Mouse (Mus musculus) heart, embryonic 16.5 days (tissue): Measurements from ENCODE around the gene Ghsr. TPM values are rescaled to one million over a fixed set of nuclear protein-coding genes. Genes with fewer than 3 reads are reported as not detected.

ENCODE experiments used
- ATAC-seq: fragments of 200-750 bp; cut with Nextera tagmentation; replicated peaks from 2 replicates; pipeline ENCODE4 v1.8.0; 2017; ENCODE audit warnings: moderate number of reproducible peaks; ENCODE audit not compliant: insufficient read depth, low FRiP score; ENCODE audit errors: extremely low read depth
- H3K27ac ChIP-seq: fragments of 300-500 bp; sonication (generic); 2 replicates; pipeline ENCODE4 v1.5.1; 2014; ENCODE audit warnings: mild to moderate bottlenecking, low read length, control low read depth, moderate library complexity
- H3K27me3 ChIP-seq: fragments of 300-500 bp; sonication (generic); 2 replicates; pipeline ENCODE4 v1.6.1; 2014; ENCODE audit warnings: low read length, mixed read lengths; ENCODE audit not compliant: control insufficient read depth, insufficient read depth
- H3K36me3 ChIP-seq: fragments of 300-500 bp; sonication (generic); 2 replicates; pipeline ENCODE4 v1.6.1; 2014; ENCODE audit not compliant: control insufficient read depth, insufficient read depth
- H3K4me1 ChIP-seq: fragments of 300-500 bp; sonication (generic); 2 replicates; pipeline ENCODE4 v1.6.1; 2014; ENCODE audit warnings: low read length, mixed read lengths; ENCODE audit not compliant: control insufficient read depth, insufficient read depth
- H3K4me2 ChIP-seq: fragments of 300-500 bp; sonication (generic); 2 replicates; pipeline ENCODE4 v1.6.1; 2014; ENCODE audit warnings: low read depth, mild to moderate bottlenecking, control low read depth, low read length
- H3K4me3 ChIP-seq: fragments of 300-500 bp; sonication (generic); 2 replicates; pipeline ENCODE4 v1.5.1; 2014; ENCODE audit warnings: mild to moderate bottlenecking, control low read depth, low read length
- H3K9ac ChIP-seq: fragments of 300-500 bp; sonication (generic); 2 replicates; pipeline ENCODE4 v1.6.1; 2014; ENCODE audit warnings: low read length, control low read depth
- H3K9me3 ChIP-seq: fragments of 300-500 bp; sonication (generic); replicated peaks from 2 replicates; pipeline ENCODE4 v1.6.1; 2016; ENCODE audit warnings: low read length; ENCODE audit not compliant: control insufficient read depth
- WGBS: fragments of 180-500 bp; shearing (Covaris S2); extraction: QIAGEN DNeasy Blood & Tissue Kit; methylation state at CpG from one replicate; pipeline ENCODE4 v1.1.7; 2014; 5-methylcytosine and 5-hydroxymethylcytosine counted together
- polyA plus RNA-seq: library from polyadenylated mRNA; unstranded; fragments of >200 nt; fragmentation: Nextera tagmentation; extraction: Ambion mirVana; gene quantifications from 2 replicates; pipeline ENCODE4 v1.2.1, GENCODE M21; 2015

Gene Ghsr
- not detected in 2 replicates for polyA plus RNA-seq

DNA sequence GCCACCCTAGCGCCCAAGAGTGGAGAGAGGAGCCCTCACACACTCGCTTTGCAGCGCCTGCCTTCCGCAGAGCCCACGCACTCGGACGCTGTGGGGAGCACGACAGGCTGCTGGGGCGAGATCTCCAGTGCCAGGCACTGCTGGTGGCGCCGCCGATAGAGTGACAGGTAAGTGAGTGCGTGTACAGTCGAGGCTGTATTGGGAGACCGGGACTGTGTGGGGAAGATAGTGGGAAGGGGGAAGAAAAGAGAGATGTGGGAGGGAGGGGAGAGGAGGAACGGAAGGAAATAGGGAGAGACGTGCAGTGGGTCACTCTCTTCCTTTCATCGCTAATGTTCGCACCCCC, at the start of gene Ghsr:
Gene Ghsr, plus strand, starts transcription at position 76 of the 346 bp plus-strand sequence.
- Histone ChIP-seq H3K4me3 (peak within 1 kb of the TSS; percentile 18; the same call in 1 of the 2 replicates), H3K27ac (no peak within 1 kb of the TSS), H3K4me2 (peak within 1 kb of the TSS; percentile 40; the same call in 1 of the 2 replicates), H3K27me3 (peaks cover 52% of the 10 kb centered on the region), H3K36me3 (no peaks in the 10 kb centered on the region), H3K9me3 (no peaks in the 10 kb centered on the region), H3K4me1 (peaks cover 4% of the 10 kb centered on the region), H3K9ac (no peak within 1 kb of the TSS)
- 3% methylated on average over 19 of the region's 19 CpGs for WGBS
- ATAC-seq = no peak

DNA sequence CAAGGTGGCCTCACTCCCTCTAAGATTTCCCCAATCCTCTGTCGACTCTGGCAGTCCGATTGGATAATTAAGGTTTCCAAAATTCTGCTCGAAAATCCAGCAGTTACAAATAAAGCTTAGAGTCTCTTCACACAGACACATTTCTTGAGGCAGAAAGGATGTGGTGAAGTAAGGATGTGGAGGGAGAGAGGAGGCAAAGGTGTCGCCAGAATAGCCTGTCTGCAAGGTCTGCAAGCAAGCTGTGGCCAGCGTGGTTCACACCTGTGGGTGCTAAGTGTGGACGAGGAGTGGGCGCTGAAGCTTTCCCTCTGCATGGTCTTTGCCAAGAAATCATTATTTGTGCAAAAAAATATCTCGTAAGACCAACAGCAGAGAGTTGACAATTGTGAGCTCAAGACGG, 48.6 kb upstream of the Ghsr start:
- 67% methylated on average over 9 of the region's 9 CpGs for WGBS
- Histone ChIP-seq H3K9ac (no peak overlapping the region), H3K4me3 (no peak overlapping the region), H3K4me2 (no peak overlapping the region), H3K4me1 (no peaks in the 10 kb centered on the region), H3K27me3 (no peaks in the 10 kb centered on the region), H3K36me3 (no peaks in the 10 kb centered on the region), H3K27ac (no peak overlapping the region), H3K9me3 (no peaks in the 10 kb centered on the region)
- no peak for ATAC-seq

- H3K9me3 ChIP-seq = no peaks in the 10 kb centered on the region
- H3K4me1 ChIP-seq = no peaks in the 10 kb centered on the region
- H3K4me3 ChIP-seq = no peak overlapping the region
- no peaks in the 10 kb centered on the region for H3K36me3 ChIP-seq
- H3K4me2 ChIP-seq = no peak overlapping the region
- WGBS = 50% methylated on average over 5 of the region's 5 CpGs
- H3K9ac ChIP-seq = no peak overlapping the region
- no peak overlapping the region for H3K27ac ChIP-seq
- no peaks in the 10 kb centered on the region for H3K27me3 ChIP-seq
- no peak for ATAC-seq
Observed at GRCm38 (mm10) chr3:27323551-27323950, 47.6 kb upstream of the Ghsr start.

DNA sequence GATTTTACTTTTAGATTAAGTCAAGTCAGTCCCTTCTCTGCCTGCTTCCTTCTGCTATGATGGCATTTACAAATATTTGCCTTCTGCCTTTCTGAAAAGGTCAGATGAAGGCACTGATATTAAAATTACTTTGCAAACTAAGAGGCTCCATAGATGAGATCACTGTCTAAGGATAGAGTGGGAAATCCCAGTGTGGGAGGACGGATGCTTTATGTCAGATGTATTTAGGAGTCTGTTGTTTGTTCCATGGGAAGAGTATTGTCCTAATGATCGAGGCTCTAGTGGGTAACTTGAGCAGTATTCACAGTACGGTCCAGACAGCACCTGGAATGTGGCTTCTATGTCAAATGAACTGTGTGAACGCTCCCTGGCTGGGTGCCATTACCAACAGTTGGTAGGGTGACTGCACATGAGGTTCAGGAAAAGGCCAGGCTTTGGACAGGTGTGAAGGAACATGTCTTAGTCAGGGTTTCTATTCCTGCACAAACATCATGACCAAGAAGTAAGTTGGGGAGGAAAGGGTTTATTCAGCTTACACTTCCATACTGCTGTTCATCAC, 44.4 kb upstream of the Ghsr start:
- Histone ChIP-seq H3K4me1 (no peaks in the 10 kb centered on the region), H3K4me2 (no peak overlapping the region), H3K27ac (no peak overlapping the region), H3K36me3 (no peaks in the 10 kb centered on the region), H3K4me3 (no peak overlapping the region), H3K27me3 (no peaks in the 10 kb centered on the region), H3K9ac (no peak overlapping the region), H3K9me3 (no peaks in the 10 kb centered on the region)
- no peak for ATAC-seq
- WGBS = 62% methylated on average over 4 of the region's 4 CpGs

DNA sequence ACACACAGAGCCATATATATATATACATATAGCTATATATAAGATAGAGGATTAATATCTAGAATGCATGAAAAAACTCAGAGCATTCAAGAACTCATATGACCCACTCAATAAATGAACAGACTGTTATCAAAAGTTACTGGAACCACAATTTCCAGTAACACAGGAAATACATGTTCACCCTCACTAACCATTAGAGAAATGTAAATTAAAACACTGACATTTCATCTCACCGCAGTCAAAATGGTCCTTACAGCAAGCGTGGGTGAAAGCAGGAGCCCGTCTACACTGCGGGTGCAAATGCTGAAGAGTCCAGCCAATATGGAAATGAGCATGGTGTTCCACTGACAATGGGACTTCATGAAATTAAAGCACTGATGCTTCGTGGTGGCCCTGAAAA, 40.4 kb upstream of the Ghsr start:
- no peak overlapping the region for H3K9ac ChIP-seq
- no peaks in the 10 kb centered on the region for H3K9me3 ChIP-seq
- H3K4me2 ChIP-seq = no peak overlapping the region
- ATAC-seq = no peak
- no peaks in the 10 kb centered on the region for H3K4me1 ChIP-seq
- H3K27ac ChIP-seq = no peak overlapping the region
- H3K36me3 ChIP-seq = no peaks in the 10 kb centered on the region
- WGBS = 85% methylated on average over 5 of the region's 5 CpGs
- H3K4me3 ChIP-seq = no peak overlapping the region
- H3K27me3 ChIP-seq = no peaks in the 10 kb centered on the region

- no peak overlapping the region for H3K9ac ChIP-seq
- no peak overlapping the region for H3K4me2 ChIP-seq
- H3K4me3 ChIP-seq = no peak overlapping the region
- no peaks in the 10 kb centered on the region for H3K36me3 ChIP-seq
- H3K4me1 ChIP-seq = peaks cover 2% of the 10 kb centered on the region; the same call in 1 of the 2 replicates
- no peaks in the 10 kb centered on the region for H3K9me3 ChIP-seq
- ATAC-seq = no peak
- no peak overlapping the region for H3K27ac ChIP-seq
- WGBS = 25% methylated on average over 6 of the region's 6 CpGs
- no peaks in the 10 kb centered on the region for H3K27me3 ChIP-seq
Observed at GRCm38 (mm10) chr3:27338437-27338836, 32.7 kb upstream of the Ghsr start.

DNA sequence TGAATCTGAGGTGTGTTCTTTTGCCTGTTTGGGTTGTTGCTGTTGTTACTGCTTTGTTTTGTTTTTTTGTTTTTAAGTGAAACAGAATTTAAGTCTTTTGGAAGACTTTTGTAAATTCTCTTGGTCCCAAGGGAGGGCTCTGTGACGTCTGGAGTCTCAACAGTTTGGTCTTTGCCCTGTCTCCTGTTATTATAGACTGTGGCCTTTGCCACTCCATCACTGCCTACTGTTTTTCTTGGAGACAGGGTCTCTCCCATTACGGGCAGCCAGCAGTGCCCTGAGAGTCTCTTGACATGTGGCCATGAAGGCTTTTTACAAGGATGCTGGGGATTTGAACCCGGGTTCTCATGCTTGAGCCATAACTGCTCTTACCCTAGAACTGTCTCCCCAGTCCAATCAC, 32.3 kb upstream of the Ghsr start:
- H3K9me3 ChIP-seq = no peaks in the 10 kb centered on the region
- peaks cover 2% of the 10 kb centered on the region; the same call in 1 of the 2 replicates for H3K4me1 ChIP-seq
- no peak overlapping the region for H3K4me2 ChIP-seq
- H3K4me3 ChIP-seq = no peak overlapping the region
- H3K27me3 ChIP-seq = no peaks in the 10 kb centered on the region
- H3K9ac ChIP-seq = no peak overlapping the region
- 60% methylated on average over 3 of the region's 3 CpGs for WGBS
- H3K36me3 ChIP-seq = no peaks in the 10 kb centered on the region
- ATAC-seq = no peak
- no peak overlapping the region for H3K27ac ChIP-seq

GRCm38 (mm10) chr3:27340757-27341156, 30.4 kb upstream of the Ghsr start:
- H3K27ac ChIP-seq = no peak overlapping the region
- H3K4me2 ChIP-seq = no peak overlapping the region
- no peaks in the 10 kb centered on the region for H3K27me3 ChIP-seq
- peaks cover 2% of the 10 kb centered on the region; the same call in 1 of the 2 replicates for H3K4me1 ChIP-seq
- H3K4me3 ChIP-seq = no peak overlapping the region
- ATAC-seq = no peak
- WGBS = 86% methylated on average over 5 of the region's 5 CpGs
- no peaks in the 10 kb centered on the region for H3K36me3 ChIP-seq
- H3K9me3 ChIP-seq = no peaks in the 10 kb centered on the region
- H3K9ac ChIP-seq = no peak overlapping the region

DNA sequence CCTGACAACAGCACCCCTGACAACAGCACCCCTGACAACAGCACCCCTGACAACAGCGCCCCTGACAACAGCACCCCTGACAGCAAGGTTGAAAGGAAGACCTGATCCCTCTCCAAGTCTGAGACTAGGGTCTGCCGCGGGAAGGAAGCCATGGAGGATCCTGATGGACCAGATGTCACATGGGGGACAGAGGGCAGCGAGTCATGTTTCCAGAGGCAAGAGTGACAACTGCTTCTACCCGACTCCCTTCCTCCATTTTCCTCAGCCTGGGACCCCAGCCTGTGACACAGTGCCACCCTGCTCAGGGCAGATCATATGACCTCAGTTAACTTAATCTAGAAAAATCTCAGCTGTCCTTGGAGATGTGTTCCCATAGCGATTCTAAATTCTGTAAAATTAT, 28.7 kb upstream of the Ghsr start:
- H3K4me3 ChIP-seq = no peak overlapping the region
- no peak overlapping the region for H3K9ac ChIP-seq
- no peak for ATAC-seq
- WGBS = 66% methylated on average over 6 of the region's 6 CpGs
- no peaks in the 10 kb centered on the region for H3K9me3 ChIP-seq
- H3K4me2 ChIP-seq = no peak overlapping the region
- no peaks in the 10 kb centered on the region for H3K27me3 ChIP-seq
- no peak overlapping the region for H3K27ac ChIP-seq
- H3K36me3 ChIP-seq = no peaks in the 10 kb centered on the region
- H3K4me1 ChIP-seq = peaks cover 2% of the 10 kb centered on the region; the same call in 1 of the 2 replicates
